Mouse (Mus musculus) gastrocnemius, adult 2 months (tissue): ENCODE results near the gene Tuba3a. TPM values are rescaled to one million over a fixed set of nuclear protein-coding genes. Genes with fewer than 3 reads are reported as not detected.
"Not testable (repeated sequence)": the region's sequence is repeated elsewhere in the genome, so short reads cannot be mapped to it uniquely, and the experiment has no call there.

ENCODE experiments used
- DNase-seq: peaks from one replicate; pipeline ENCODE4 v3.0.0; 2022
- H3K27ac ChIP-seq: fragments of 200-600 bp; 2 replicates; pipeline ENCODE4 v1.8.1; 2022; ENCODE audit warnings: mild to moderate bottlenecking
- H3K4me3 ChIP-seq: fragments of 200-600 bp; 2 replicates; pipeline ENCODE4 v1.8.1; 2022; ENCODE audit warnings: mild to moderate bottlenecking, moderate library complexity
- CTCF ChIP-seq: fragments of 200-600 bp; IDR thresholded peaks from 2 replicates; pipeline ENCODE4 v1.8.1; 2022; ENCODE audit warnings: antibody characterized with exemption, mild to moderate bottlenecking, moderate library complexity
- intact Hi-C: fragments of 180-260 bp; cut with DNase I; formaldehyde crosslinking; loops from one replicate; pipeline ENCODE4 v1.15.1; 2025
- total RNA-seq, 2 experiments: library from RNA; stranded (reverse); gene quantifications; 2 replicates each; pipeline ENCODE4 v1.2.3; 2021

Tuba3a gene
- total RNA-seq, 2 experiments from 2014 or later, result not detected

DNA sequence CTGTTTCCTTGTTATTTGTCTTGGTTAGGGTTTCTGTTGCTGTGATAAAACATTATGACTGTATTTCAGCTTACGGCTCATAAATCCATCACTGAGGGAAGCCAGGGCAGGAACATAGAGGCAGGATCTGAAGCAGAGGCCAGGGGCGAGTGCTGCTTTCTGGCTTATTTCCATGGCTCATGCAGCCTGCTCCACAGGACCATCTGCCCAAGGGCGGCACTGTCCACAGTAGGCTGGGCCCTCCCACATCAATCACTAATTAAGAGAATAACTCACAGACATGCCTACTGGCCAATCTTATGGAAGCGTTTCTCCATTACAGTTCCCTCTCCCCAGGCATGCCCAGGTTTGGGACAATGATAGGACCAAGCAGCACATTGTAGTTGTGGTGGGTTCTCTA, 17.4 kb upstream of the Tuba3a start:
- TF ChIP-seq CTCF, result no peak
- DNase-seq, result no peak
- Histone ChIP-seq H3K27ac (no peak overlapping the region), H3K4me3 (no peak overlapping the region)
- intact Hi-C loops, result no loop called here

DNA sequence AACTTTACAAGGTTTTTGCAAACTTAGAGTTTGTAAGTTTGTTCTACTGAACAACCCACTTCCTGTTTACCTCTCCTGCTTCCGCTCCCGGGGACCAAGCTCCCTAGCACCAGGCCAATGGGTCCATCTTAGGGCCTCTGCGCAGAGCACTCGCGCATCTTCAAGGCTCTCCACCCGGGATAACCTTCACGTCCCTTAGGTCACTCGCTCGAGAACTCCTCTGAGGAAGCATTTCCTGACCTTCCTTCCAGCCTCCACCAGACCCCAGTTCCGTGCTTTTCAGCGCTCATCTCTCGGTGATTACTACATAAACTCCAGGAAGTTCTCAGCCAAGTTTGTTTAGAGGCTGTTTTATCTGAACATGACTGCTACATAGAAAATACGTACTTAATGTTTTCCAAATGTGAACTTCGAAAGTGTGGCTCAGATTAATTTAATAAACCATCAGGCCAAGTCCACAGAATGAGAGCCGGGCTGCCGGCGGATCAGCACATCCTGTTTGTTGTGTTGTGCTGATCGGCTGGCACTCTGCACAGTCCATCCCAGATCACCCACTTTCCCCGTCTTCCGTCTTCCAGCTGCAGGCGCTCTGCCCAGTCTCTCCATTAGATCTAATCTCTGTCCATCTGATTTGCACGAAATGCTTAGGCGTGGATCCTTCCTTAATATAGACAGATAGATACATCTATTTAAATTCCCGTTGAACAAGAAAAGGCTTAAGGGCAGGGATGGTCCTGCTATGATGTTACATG, 16.6 kb upstream of the Tuba3a start:
- intact Hi-C loops, result no loop called here
- no peak for TF ChIP-seq CTCF
- Histone ChIP-seq H3K27ac (peak overlapping the region; percentile 69), H3K4me3 (peak overlapping the region; percentile 37)
- DNase-seq, result no peak

DNA sequence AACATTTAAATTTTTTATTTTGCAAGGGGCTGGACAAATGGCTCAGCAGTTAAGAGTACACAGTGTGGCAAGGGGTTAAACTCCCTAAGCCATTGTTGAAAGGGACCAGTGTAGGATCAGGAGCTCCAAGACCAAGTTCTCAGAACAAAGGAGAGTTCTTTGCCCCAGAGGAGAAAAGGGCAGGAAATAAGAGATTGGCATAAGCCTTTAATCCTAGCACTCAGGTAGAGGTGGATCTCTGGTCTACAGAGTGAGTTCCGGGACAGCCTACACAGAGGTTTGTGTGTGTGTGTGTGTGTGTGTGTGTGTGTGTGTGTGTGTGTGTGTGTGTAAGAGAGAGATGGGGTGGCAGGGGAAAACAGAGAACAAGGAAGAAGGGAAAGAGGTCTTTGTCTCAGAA, 15.1 kb upstream of the Tuba3a start:
- intact Hi-C loops, result no loop called here
- no peak for TF ChIP-seq CTCF
- Histone ChIP-seq H3K4me3 (no peak overlapping the region), H3K27ac (no peak overlapping the region)
- no peak for DNase-seq

DNA sequence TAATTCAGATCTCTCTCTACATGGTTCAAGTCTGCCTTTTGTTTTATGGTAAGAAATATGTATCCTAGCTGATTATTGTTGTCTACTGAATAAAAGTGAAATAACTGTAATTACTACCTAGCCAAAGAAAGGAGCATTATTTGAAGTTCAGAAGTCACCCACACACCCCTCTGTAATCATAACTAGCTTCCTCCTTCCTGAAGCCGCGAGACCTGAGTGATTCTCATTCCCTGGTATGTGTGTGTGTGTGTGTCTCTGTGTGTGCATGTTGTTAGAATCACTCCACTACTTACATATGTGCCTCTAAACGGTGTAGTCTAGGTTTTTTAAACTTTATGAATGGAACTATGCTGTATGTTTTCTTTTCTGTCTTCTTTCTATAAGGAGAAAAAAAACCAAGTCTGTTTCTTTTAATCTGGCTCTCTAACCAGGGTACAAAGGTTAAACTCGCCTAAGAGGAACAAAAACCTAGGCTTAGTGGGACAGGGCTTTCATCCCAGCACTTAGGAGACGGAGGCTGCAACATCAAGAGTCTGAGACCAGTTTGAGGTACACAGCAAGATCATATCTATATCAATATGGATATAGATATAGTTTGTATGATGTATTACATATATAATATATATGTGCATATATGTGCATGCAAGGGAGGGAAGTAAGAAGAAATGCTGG, 11.4 kb upstream of the Tuba3a start:
- TF ChIP-seq CTCF, result no peak
- no peak for DNase-seq
- intact Hi-C loops, result no loop called here

DNA sequence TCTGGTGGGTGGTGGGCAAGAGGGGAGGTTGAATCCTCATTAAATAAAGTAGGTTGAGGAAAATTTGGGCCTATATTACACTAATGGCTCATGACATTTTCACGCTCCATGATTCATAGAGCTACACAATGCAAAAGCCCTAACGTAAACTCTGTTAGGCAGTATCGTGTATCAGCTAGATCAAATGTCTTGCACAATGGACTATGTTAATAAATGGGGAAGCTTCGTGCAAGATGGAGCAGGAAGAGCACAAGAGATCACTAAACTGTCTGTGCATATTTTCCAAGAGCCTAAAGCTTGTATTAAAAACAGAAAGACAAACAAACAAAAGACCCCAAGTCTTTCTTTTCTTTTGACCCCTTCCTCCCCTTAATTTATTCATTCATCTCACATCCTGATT, 8.2 kb upstream of the Tuba3a start:
- no peak for DNase-seq
- TF ChIP-seq CTCF, result no peak
- intact Hi-C loops, result no loop called here
- H3K27ac ChIP-seq, result no peak overlapping the region
- no peak overlapping the region for H3K4me3 ChIP-seq

More for the DNA sequence above, 11.4 kb upstream of the Tuba3a start:
- H3K4me3 ChIP-seq, result no peak overlapping the region
- H3K27ac ChIP-seq, result no peak overlapping the region

DNA sequence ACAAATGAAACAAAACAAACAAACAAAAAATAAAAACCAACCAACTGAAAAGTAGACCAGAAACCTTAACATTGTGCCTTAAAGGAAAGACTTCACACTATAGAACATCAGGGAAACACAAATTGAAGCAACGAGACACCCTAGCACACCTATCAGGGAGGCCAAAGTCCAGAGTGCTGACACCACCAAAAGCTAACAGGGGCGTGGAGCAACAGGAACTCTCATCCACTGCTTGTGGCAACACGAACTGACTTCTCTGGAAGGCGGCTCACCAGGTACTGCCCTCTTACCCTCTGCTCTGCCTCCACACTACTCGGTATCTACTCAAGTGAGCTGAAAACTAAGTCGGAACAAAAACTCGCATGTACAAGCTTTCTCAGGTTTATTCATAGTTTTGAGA, 6.4 kb upstream of the Tuba3a start:
- intact Hi-C loops, result no loop called here
- no peak for DNase-seq
- no peak overlapping the region for H3K27ac ChIP-seq
- no peak overlapping the region for H3K4me3 ChIP-seq
- TF ChIP-seq CTCF, result no peak

DNA sequence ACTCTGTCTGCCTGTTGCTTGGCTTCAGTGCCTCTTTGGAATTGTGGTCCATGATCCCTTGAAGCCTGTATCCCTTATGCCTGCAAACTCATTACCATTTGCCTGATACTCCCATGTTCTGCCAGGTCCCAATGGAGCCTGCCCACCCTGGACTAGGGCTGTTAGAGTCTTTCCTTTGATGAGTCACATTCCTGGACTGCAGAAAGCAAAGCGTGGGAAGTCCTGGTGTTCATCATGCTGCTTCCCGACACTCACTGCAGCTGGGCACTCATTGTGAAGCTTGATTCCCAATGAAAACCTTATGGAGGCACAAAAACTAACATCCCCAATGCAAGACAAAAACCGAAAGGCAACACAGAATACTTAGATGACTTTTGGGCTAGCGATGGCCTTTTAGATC, 5.5 kb upstream of the Tuba3a start:
- no peak for DNase-seq
- Histone ChIP-seq H3K4me3 (no peak overlapping the region), H3K27ac (no peak overlapping the region)
- intact Hi-C loops, result no loop called here
- no peak for TF ChIP-seq CTCF

DNA sequence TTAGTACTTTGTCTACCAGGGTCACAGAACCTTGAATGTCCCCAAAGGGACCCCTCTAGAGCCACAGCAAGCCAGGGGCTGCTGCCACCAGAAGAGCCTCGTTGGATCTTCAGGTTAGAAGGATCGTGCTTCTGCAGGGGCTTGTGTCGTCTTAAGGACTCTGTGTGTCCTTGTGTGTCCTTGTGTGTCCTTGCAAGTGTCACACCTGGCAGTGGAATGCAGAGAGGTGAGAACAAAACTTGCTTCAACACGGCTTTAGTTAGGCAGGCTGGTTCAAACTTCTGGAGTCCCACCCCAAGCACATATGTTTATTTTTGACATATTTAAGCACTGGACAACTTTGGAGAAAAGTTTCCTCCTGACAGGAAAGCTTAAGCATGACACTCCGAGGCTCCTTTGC, 2.9 kb upstream of the Tuba3a start:
- no peak overlapping the region for H3K4me3 ChIP-seq
- no peak for TF ChIP-seq CTCF
- no peak overlapping the region for H3K27ac ChIP-seq
- no peak for DNase-seq
- intact Hi-C loops, result no loop called here

DNA sequence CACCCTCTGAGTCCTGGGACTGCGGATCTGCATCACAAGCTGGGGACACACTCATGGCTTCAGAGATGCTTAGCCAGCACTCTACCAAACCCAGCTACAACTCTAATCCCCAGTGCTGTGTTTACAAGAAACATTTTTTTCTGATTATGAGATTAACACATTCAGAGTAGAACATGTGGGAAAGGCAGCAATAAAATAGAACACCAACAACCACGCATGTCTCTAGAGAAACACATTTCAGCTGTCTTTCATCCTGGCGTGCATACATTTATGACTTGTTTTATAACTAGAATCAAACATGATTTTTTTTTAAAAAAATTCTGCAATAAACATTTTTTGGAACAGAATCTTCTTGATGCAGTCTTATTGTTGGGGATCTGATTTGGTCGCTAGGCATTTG, 1.1 kb upstream of the Tuba3a start:
- no peak for DNase-seq
- TF ChIP-seq CTCF, result no peak
- no peak overlapping the region for H3K4me3 ChIP-seq
- intact Hi-C loops, result no loop called here
- no peak overlapping the region for H3K27ac ChIP-seq

DNA sequence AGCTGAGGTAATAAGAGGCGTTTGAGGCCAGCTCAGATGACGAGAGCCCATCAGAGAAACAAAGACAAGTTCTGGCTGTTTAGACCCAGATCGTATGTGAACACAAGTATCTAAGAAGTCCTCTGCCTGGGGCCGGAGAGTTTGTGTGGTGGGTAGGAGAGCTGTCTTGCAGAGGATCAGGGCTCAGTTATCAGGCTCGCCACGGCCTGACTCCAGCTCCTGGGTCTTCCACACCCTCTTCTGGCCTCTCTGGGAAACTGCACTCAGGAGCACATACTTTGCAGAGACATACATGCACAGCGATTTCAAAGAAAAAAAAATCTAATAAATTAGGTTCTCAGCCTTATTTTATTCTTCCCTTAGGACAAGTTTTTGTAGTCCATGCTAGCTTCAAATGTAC, 1.1 kb downstream of the Tuba3a start:
- DNase-seq, result no peak
- no peak for TF ChIP-seq CTCF
- Histone ChIP-seq H3K27ac (no peak overlapping the region), H3K4me3 (no peak overlapping the region)
- intact Hi-C loops, result no loop called here

DNA sequence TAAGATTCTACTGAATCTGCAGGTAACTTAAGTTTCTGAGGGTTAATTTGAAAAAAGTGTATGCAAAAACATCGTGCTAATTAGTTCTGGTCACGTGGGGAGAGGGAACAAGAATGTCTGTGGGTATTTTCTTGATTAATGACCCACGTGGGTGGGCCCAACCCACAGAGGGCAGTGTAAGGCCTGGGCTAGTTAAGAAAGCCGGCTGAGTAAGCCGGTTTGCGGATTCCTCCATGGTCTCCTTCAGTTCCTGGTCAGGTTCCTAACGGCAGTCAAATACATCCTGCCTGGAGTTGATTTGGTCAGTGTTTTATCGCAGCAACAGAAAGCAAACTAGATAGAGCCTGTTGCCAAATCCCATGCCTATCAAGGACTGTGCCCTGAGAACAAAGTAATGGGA, 1.6 kb downstream of the Tuba3a start:
- DNase-seq, result no peak
- intact Hi-C loops, result no loop called here
- no peak overlapping the region for H3K4me3 ChIP-seq
- no peak overlapping the region for H3K27ac ChIP-seq
- TF ChIP-seq CTCF, result no peak

DNA sequence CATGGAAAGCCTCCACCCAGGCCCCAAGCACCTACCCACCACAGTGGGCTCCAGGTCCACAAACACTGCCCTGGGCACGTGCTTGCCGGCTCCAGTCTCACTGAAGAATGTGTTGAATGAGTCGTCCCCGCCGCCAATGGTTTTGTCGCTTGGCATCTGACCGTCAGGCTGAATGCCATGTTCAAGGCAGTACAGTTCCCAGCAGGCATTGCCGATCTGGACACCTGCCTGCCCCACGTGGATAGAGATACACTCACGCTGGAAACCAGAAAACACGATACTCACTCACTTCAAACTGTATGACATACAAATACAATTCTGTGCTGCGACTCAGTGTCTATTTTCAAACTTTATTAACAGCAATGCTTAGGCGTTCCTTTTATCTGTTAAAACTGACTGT, 3.1 kb downstream of the Tuba3a start:
- DNase-seq, intact Hi-C loops, H3K4me3 ChIP-seq, H3K27ac ChIP-seq: not testable (repeated sequence)

DNA sequence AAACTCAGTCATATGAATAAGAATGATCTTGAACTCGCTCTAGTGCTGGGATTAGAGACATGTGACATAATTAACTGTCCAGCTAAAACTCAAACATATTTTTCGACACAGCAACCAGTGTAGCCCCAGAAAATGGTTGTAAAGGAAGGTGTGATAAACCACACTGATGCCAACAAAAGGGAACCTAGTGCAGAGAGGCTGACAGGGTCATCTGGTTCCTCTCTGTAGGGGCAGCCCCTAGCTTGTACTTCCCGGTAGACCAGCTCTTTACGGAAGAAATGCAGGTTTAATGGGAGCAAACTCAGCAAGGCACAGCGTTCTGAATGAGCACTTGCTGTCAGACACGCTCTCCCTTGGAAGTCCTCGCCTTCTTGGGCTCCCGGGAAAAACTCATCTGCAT, 6.1 kb downstream of the Tuba3a start:
- Histone ChIP-seq H3K4me3 (no peak overlapping the region), H3K27ac (no peak overlapping the region)
- intact Hi-C loops, result loop anchor here (10.0 kb wide), 1 partner anchor 145 kb away; the partner anchor contains the start of gene Nop2
- no peak for DNase-seq
- no peak for TF ChIP-seq CTCF
